Mouse (Mus musculus): ENCODE results near the gene Mfsd12.

DNA sequence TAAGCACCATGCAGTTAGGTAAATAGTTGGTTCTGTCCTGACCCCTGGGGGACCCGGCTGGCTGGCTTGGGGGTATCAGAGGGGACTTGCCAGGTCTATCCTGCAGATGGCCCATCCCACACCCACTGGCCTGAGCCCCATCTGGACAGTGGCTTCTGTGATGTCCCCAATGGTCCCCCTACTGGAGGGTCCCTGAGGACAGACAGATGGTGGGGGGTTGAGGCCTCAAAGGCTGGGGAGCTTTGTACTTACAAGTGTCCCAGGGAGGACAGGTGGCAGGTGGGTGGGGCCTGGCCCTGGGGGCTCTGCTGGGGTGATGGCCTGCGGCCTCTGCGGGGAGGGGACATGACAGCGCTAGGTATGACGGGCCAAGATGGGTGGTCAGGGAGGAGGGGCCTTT lies 42.0 kb downstream of the Mfsd12 start:
- no peak for TF ChIP-seq CTCF (conservative IDR thresholded peaks at IDR 0.05 in 1 of 2, IDR thresholded peaks at IDR 0.05 in 1 of 2; ENCODE audit: low read depth in 2 of 2, low read length in 2 of 2)
- no peak for TF ChIP-seq ZNF384 (IDR thresholded peaks at IDR 0.05; ENCODE audit: low read depth, low read length)
- TF ChIP-seq ZKSCAN1 (IDR thresholded peaks at IDR 0.05; ENCODE audit: borderline replicate concordance, low read depth, low read length), result no peak
- no peak for TF ChIP-seq POLR2A (IDR thresholded peaks at IDR 0.05; ENCODE audit: low read depth, low read length)
- TF ChIP-seq MEF2A (IDR thresholded peaks at IDR 0.05; ENCODE audit: borderline replicate concordance, low read depth, low read length), result no peak
- TF ChIP-seq ZC3H11A (IDR thresholded peaks at IDR 0.05; ENCODE audit: low read depth, low read length), result no peak
- TF ChIP-seq JUND (conservative IDR thresholded peaks at IDR 0.05; ENCODE audit: low read depth, low read length), result no peak
- no peak for TF ChIP-seq JUN (IDR thresholded peaks at IDR 0.05; ENCODE audit: insufficient read depth, low read depth, low read length)
- TF ChIP-seq EP300 (IDR thresholded peaks at IDR 0.05; ENCODE audit: low read length), result no peak
